Comparison of ENCODE assay signal across 9 mouse cellular contexts in the genomic region with DNA sequence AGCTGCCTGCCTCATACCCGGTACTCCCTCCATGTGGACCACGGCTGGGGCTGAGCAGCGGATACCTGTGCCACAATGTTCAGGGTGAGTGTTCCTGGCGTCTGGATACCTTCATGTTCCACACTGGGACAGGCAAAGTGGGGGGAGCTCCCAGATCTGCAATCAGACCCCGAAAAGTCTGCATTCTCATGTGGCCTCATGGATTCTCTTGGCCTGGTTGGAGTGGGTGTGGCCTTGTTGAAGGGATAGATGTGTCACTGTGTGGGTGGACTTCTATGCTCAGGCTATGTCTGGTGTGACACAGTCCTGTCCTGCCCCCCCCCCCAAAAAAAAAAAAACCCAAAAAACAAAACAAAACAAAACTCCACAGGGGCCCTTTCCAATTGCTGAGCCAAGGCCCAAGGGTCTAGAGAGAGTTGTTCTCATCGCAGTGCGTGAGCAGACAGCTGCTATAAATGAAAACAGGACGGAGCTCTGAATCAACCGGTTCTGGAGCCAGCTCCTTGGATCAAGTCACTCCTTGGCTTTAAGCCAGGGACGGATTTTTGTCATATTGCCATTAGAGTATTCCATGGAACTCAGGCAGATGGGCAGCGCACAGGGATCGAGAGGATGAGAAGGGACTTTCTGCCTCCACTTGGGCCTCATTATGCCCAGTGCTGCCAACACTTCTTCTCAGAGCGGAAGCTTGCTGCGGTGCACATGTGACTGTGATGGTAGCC. TPM values are rescaled to one million over a fixed set of nuclear protein-coding genes. Genes with fewer than 3 reads are reported as not detected.
DNase-seq lines count a peak whose midpoint lies in the region; ATAC-seq lines count a peak whose summit lies in the region.
"Had no signal": no experiment of that assay in that cellular context is flagged by ENCODE, and none has a peak within 500 bp of the region (broad histone marks: within the 10 kb centered on the region; RNA-seq: fewer than 3 reads in every experiment).

No protein-coding gene starts in this region.

- H3K27ac ChIP-seq in hindbrain, embryonic 14.5 days = peak overlapping the region; percentile 62
- no peak overlapping the region for H3K27ac ChIP-seq in hindbrain, embryonic 10.5 days
- H3K27ac ChIP-seq in stomach, embryonic 16.5 days (ENCODE audit: low read length) = peak overlapping the region; percentile 97

- 71% methylated on average over 14 of the region's 14 CpGs for WGBS in hindbrain, embryonic 14.5 days
- 87% methylated on average over 14 of the region's 14 CpGs for WGBS in hindbrain, embryonic 10.5 days
- 48% methylated on average over 14 of the region's 14 CpGs for WGBS in stomach, embryonic 16.5 days

- no peak overlapping the region for H3K9ac ChIP-seq in hindbrain, embryonic 14.5 days
- H3K9ac ChIP-seq in stomach, embryonic 16.5 days (ENCODE audit: low read length) = 0 out of 2 replicates have a peak overlapping the region, but pooled peaks have one; percentile 7

- peak; percentile 53; the same call in 1 of the 2 replicates for ATAC-seq in hindbrain, embryonic 14.5 days (ENCODE audit: low FRiP score)
- peak; percentile 15; the same call in 1 of the 2 replicates for ATAC-seq in stomach, embryonic 16.5 days (ENCODE audit: insufficient read depth, low FRiP score)
- ATAC-seq in megakaryocyte-erythroid progenitor cell, adult 5-6 weeks (replicated peaks; ENCODE audit: low FRiP score, low TSS enrichment, poor library complexity, severe bottlenecking) = no peak

- H3K27me3 ChIP-seq in hindbrain, embryonic 14.5 days (ENCODE audit: control insufficient read depth, insufficient read depth, low read length) = no peaks in the 10 kb centered on the region
- H3K27me3 ChIP-seq in hindbrain, embryonic 10.5 days (ENCODE audit: insufficient read depth, poor library complexity, severe bottlenecking) = no peaks in the 10 kb centered on the region; the same call in 1 of the 2 replicates
- H3K27me3 ChIP-seq in stomach, embryonic 16.5 days (ENCODE audit: control insufficient read depth, insufficient read depth, low read length) = no peaks in the 10 kb centered on the region

- H3K4me3 ChIP-seq in hindbrain, embryonic 14.5 days (replicated peaks; ENCODE audit: low read length) = no peak overlapping the region
- H3K4me3 ChIP-seq in hindbrain, embryonic 10.5 days = no peak overlapping the region
- no peak overlapping the region for H3K4me3 ChIP-seq in stomach, embryonic 16.5 days (replicated peaks; ENCODE audit: low read length)

- H3K36me3 ChIP-seq in hindbrain, embryonic 14.5 days (replicated peaks; ENCODE audit: control insufficient read depth, insufficient read depth) = no peaks in the 10 kb centered on the region
- no peaks in the 10 kb centered on the region for H3K36me3 ChIP-seq in hindbrain, embryonic 10.5 days
- H3K36me3 ChIP-seq in stomach, embryonic 16.5 days (ENCODE audit: control insufficient read depth, insufficient read depth, low read length) = no peaks in the 10 kb centered on the region

- DNase-seq in hindbrain, embryonic 14.5 days (ENCODE audit: low spot score) = peak; percentile 72
- DNase-seq in hindbrain, embryonic 10.5 days (ENCODE audit: low spot score) = no peak
- peak; percentile 36 for DNase-seq in brain, embryonic 18.5 days (ENCODE audit: low read depth, low spot score)
- DNase-seq in gastrocnemius, adult 8-10 months (ENCODE audit: low spot score in 2 of 2) = peak; percentile 72 to 83
- DNase-seq in kidney, adult 9 months = peak; percentile 79
- DNase-seq in lung, adult 18-20 months = peak; percentile 60 to 83

- no peak overlapping the region for H3K4me2 ChIP-seq in hindbrain, embryonic 14.5 days (replicated peaks)
- H3K4me2 ChIP-seq in stomach, embryonic 16.5 days (ENCODE audit: low read depth, low read length) = no peak overlapping the region; the same call in 1 of the 2 replicates

- no peaks in the 10 kb centered on the region for H3K9me3 ChIP-seq in hindbrain, embryonic 14.5 days (ENCODE audit: control insufficient read depth, low read length)
- H3K9me3 ChIP-seq in hindbrain, embryonic 10.5 days = no peaks in the 10 kb centered on the region
- no peaks in the 10 kb centered on the region for H3K9me3 ChIP-seq in stomach, embryonic 16.5 days (replicated peaks; ENCODE audit: control insufficient read depth, low read length)

- H3K4me1 ChIP-seq in hindbrain, embryonic 14.5 days (replicated peaks; ENCODE audit: control insufficient read depth, insufficient read depth, low read length) = no peaks in the 10 kb centered on the region
- H3K4me1 ChIP-seq in hindbrain, embryonic 10.5 days (replicated peaks) = peaks cover 10% of the 10 kb centered on the region
- H3K4me1 ChIP-seq in stomach, embryonic 16.5 days (ENCODE audit: control insufficient read depth, insufficient read depth, low read length) = peaks cover 30% of the 10 kb centered on the region

RNA-seq across cellular contexts. Expression of a gene that starts 16.2 kb away (rescaled TPM):
- polyA plus RNA-seq in hindbrain, embryonic 14.5 days (2014; fragmentation: Nextera tagmentation; extraction: Ambion mirVana) = 1.3 and 3.0 TPM in 2 replicates
- polyA plus RNA-seq in hindbrain, embryonic 10.5 days (2016; fragmentation: Nextera tagmentation; extraction: Ambion mirVana) = 4.3 and 5.8 TPM in 2 replicates
- total RNA-seq in gastrocnemius, adult 8-10 months (2022) = 1 to 10 TPM in 2 of 4 experiments, under 1 TPM in 2; 0.58 to 2.9 (median 0.88) TPM
- polyA plus RNA-seq in stomach, embryonic 16.5 days (2015; fragmentation: Nextera tagmentation; extraction: Ambion mirVana) = 17.6 and 18.4 TPM in 2 replicates
- not detected in 2 replicates for total RNA-seq in megakaryocyte-erythroid progenitor cell, adult 5-6 weeks (2014; fragmentation: Nextera tagmentation)
- not detected in 2 replicates for total RNA-seq in megakaryocyte-erythroid progenitor cell, adult 5-6 weeks (2017)
- total RNA-seq: neutrophil, adult 5-6 weeks had no signal

RNA-seq across cellular contexts. Expression of a gene that starts 24.7 kb away (rescaled TPM):
- 2.2 and 3.3 TPM in 2 replicates for polyA plus RNA-seq in hindbrain, embryonic 14.5 days (2014; fragmentation: Nextera tagmentation; extraction: Ambion mirVana)
- 0.12 and 0.63 TPM in 2 replicates for polyA plus RNA-seq in hindbrain, embryonic 10.5 days (2016; fragmentation: Nextera tagmentation; extraction: Ambion mirVana)
- total RNA-seq in gastrocnemius, adult 8-10 months (2022) = under 1 TPM in 1 of 4 experiments, not detected in 3; 0.24 TPM
- polyA plus RNA-seq in stomach, embryonic 16.5 days (2015; fragmentation: Nextera tagmentation; extraction: Ambion mirVana) = 2.2 and 3.4 TPM in 2 replicates
- 1.5 and 2.3 TPM in 2 replicates for total RNA-seq in megakaryocyte-erythroid progenitor cell, adult 5-6 weeks (2014; fragmentation: Nextera tagmentation)
- total RNA-seq in megakaryocyte-erythroid progenitor cell, adult 5-6 weeks (2017) = 1.0 and 1.2 TPM in 2 replicates

RNA-seq across cellular contexts. Expression of a gene that starts 39.8 kb away (rescaled TPM):
- 766 and 865 TPM in 2 replicates for polyA plus RNA-seq in hindbrain, embryonic 14.5 days (2014; fragmentation: Nextera tagmentation; extraction: Ambion mirVana)
- 1,248 and 1,330 TPM in 2 replicates for polyA plus RNA-seq in hindbrain, embryonic 10.5 days (2016; fragmentation: Nextera tagmentation; extraction: Ambion mirVana)
- 100 to 1,000 TPM; 382 to 564 (median 462) TPM for total RNA-seq in gastrocnemius, adult 8-10 months (2022)
- 1,046 and 1,463 TPM in 2 replicates for polyA plus RNA-seq in stomach, embryonic 16.5 days (2015; fragmentation: Nextera tagmentation; extraction: Ambion mirVana)
- total RNA-seq in megakaryocyte-erythroid progenitor cell, adult 5-6 weeks (2014; fragmentation: Nextera tagmentation) = 2,414 and 2,637 TPM in 2 replicates
- 3,345 and 3,531 TPM in 2 replicates for total RNA-seq in megakaryocyte-erythroid progenitor cell, adult 5-6 weeks (2017)

RNA-seq across cellular contexts. Expression of a gene that starts 44.1 kb away (rescaled TPM):
- polyA plus RNA-seq in hindbrain, embryonic 14.5 days (2014; fragmentation: Nextera tagmentation; extraction: Ambion mirVana) = 0.25 and 0.34 TPM in 2 replicates
- 3.2 and 4.9 TPM in 2 replicates for polyA plus RNA-seq in hindbrain, embryonic 10.5 days (2016; fragmentation: Nextera tagmentation; extraction: Ambion mirVana)
- 10 to 100 TPM in 2 of 4 experiments, 1 to 10 TPM in 2; 5.6 to 14.7 (median 9.7) TPM for total RNA-seq in gastrocnemius, adult 8-10 months (2022)
- polyA plus RNA-seq in stomach, embryonic 16.5 days (2015; fragmentation: Nextera tagmentation; extraction: Ambion mirVana) = 6.1 and 7.0 TPM in 2 replicates
- not detected in 2 replicates for total RNA-seq in megakaryocyte-erythroid progenitor cell, adult 5-6 weeks (2014; fragmentation: Nextera tagmentation)
- not detected in 2 replicates for total RNA-seq in megakaryocyte-erythroid progenitor cell, adult 5-6 weeks (2017)
- total RNA-seq: neutrophil, adult 5-6 weeks had no signal
